Mouse (Mus musculus) embryonic fibroblast, embryonic 13.5 days (primary cell): ENCODE data around the gene Neu1.

Source experiments
- CTCF ChIP-seq: IDR thresholded peaks from 2 replicates; pipeline ENCODE4 v1.5.1; 2011; ENCODE audit warnings: mild to moderate bottlenecking, control low read depth, low read length, moderate library complexity, borderline replicate concordance; ENCODE audit not compliant: insufficient read depth
- POLR2A ChIP-seq: IDR thresholded peaks from 2 replicates; pipeline ENCODE4 v1.6.1; 2011; ENCODE audit warnings: low read depth, mild to moderate bottlenecking, control low read depth, low read length, moderate library complexity

- TF ChIP-seq CTCF = no peak
- TF ChIP-seq POLR2A = no peak
Observed at GRCm38 (mm10) chr17:34890074-34890743, 40.8 kb upstream of the Neu1 start.
